Mouse (Mus musculus) brain, embryonic 14.5 days (tissue): Measurements from ENCODE around the gene Hoxd12. TPM values are rescaled to one million over a fixed set of nuclear protein-coding genes. Genes with fewer than 3 reads are reported as not detected.

Source experiments
- DNase-seq: peaks from one replicate; pipeline ENCODE4 v3.0.0-alpha.2; 2011; ENCODE audit warnings: low read depth
- CTCF ChIP-seq: fragments of 200-500 bp; IDR thresholded peaks from 2 replicates; pipeline ENCODE4 v1.5.1; 2012; ENCODE audit warnings: inconsistent platforms, mild to moderate bottlenecking, moderate library complexity, borderline replicate concordance; ENCODE audit not compliant: insufficient read depth, insufficient read length; ENCODE audit errors: extremely low read depth
- POLR2A ChIP-seq: fragments of 200-500 bp; IDR thresholded peaks from 2 replicates; pipeline ENCODE4 v1.6.1; 2012; ENCODE audit warnings: mild to moderate bottlenecking, inconsistent platforms, borderline replicate concordance; ENCODE audit not compliant: poor library complexity, insufficient read depth, insufficient read length, severe bottlenecking; ENCODE audit errors: extremely low read depth
- polyA plus RNA-seq: library from polyadenylated mRNA; depleted of rRNA; stranded (reverse); fragments of >200 nt; gene quantifications from 2 replicates; pipeline ENCODE4 v1.2.3, GENCODE M21; 2012

Gene Hoxd12
- polyA plus RNA-seq, 1 experiment = not detected

GRCm38 (mm10) chr2:74686301-74686987 is 11.6 kb downstream of the Hoxd12 start:
- DNase-seq = peak; percentile 93
- no peak for TF ChIP-seq POLR2A
- TF ChIP-seq CTCF = peak; percentile 67; the same call in 1 of the 2 replicates

- TF ChIP-seq POLR2A (no peak), CTCF (no peak)
- DNase-seq = no peak
Observed at GRCm38 (mm10) chr2:74686988-74687697, 12.3 kb downstream of the Hoxd12 start.

- DNase-seq = no peak
- no peak for TF ChIP-seq POLR2A
- TF ChIP-seq CTCF = no peak
Observed at GRCm38 (mm10) chr2:74687698-74688555, 13.1 kb downstream of the Hoxd12 start.

- TF ChIP-seq CTCF (no peak), POLR2A (no peak)
Observed at GRCm38 (mm10) chr2:74688795-74689573, 14.2 kb downstream of the Hoxd12 start.

GRCm38 (mm10) chr2:74689574-74690337 is 14.9 kb downstream of the Hoxd12 start:
- no peak for TF ChIP-seq CTCF
- no peak for TF ChIP-seq POLR2A
- DNase-seq = no peak

More at GRCm38 (mm10) chr2:74688795-74689573, 14.2 kb downstream of the Hoxd12 start:
- no peak for DNase-seq

GRCm38 (mm10) chr2:74690338-74690716 is 15.5 kb downstream of the Hoxd12 start:
- TF ChIP-seq CTCF = no peak
- no peak for TF ChIP-seq POLR2A
- DNase-seq = no peak

- DNase-seq = peak; percentile 77
- TF ChIP-seq CTCF = peak; percentile 46
- TF ChIP-seq POLR2A = no peak
Observed at GRCm38 (mm10) chr2:74691022-74691951, 16.5 kb downstream of the Hoxd12 start, which contains the start of gene Hoxd10. Hoxd10 (plus strand) TSS chr2:74691924.

- TF ChIP-seq CTCF (no peak), POLR2A (no peak)
- no peak for DNase-seq
Observed at GRCm38 (mm10) chr2:74691995-74692807, 17.4 kb downstream of the Hoxd12 start.
